Mouse (Mus musculus): Measurements from ENCODE around the gene Ptgs1.

The Ptgs1 gene

DNA sequence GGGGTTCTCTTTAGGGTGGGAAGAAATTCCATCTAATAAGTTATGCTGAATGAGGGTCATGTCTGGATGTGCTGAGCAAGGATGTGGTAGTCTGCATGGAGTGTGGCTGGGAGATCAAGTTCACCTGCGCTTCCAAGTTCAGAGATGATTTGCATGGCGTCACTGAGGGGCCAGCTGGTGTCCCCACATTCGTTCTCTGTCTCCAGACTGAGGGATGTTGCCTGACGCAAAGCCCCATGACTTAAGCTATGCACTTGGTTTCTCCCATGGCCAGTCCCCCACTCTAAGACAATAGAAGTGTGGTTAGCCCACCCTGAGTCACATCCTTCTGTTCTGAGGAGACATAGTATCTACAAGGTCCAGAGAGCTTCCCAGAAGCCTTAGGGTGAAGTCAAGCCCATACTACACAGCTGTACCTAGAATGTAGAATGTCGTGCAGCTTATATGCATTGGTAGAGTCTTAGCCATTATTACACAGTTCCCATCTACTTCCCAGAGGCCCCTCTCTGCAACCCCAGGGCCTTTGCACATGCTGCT is 15.0 kb upstream of the Ptgs1 start:
- no peak for DNase-seq

DNA sequence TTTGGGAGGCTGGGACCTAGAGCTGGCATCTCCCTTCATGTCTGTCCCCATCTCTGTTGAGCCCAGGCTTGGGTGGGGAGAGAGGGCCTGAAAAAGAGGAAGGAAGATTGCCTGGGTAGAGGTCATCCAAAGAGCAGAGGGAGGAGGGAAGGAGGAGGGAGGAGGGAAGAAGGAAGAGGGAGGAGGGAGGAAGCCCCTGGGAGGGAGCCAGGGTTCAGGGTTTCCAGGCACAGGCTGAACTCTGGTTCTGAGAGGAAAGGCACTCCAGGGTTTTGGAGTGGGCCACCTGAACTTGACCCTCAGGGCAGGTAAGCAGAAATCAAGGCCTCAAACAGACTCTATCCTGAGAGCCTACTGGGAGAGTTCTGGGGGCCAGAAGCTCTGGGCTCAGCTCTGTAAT is 13.7 kb upstream of the Ptgs1 start:
- DNase-seq = no peak

DNA sequence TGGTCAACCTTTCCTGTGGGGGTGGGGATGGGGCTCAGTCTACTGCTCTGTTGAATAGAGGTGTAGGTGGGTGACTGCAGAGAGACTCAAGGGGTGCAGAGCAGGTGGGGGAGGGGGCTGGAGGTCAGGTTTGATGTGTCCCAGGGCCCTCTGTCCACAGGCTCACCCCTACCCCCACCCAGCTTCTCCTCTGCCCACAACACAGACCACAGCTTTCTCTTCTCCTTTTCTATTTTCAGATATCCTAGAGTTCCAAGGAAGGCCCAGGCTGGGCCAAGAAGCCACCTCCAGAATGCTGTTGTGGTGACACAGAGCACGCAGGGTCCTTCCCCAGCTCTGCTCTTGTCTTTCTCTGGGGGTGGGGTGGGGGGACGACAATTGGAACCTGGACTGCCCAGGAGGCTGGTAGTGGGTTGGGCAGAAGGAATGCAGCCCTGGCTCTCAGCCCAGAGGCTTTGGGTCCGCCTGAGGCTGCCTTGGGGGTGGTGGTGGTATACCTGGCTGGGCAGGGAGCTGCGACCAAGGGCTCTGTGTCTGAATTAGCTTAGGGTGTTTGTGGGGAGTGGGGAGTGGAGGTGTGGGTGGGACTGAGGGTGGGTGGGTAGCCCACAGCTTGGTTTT is 13.2 kb upstream of the Ptgs1 start:
- DNase-seq = no peak

DNA sequence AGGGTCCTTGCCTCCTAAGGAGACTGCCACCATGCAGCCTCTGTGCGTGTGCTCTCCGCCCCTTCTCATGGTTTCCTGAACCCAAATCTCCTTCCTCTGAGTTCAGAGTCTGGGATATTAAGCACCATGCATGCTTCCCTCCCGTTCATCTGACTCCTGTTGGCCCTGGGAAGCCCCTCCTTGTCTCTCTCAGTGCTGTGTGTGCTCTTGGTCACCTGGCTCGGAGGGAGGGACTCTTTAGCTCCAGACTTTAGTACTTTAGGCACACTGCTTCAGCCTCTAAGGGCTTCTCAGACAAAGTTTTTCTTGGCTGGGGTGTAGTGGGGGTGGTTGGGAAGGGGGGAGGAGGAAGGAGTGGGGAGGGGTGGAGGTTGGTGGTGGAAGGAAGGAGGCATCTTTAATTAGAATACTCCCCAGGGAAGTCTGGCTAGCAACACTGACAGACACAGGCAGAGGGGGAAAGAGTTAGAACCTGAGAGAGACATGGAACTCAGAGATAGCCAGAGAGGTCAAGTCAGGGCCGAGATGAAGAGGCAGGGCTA is 12.5 kb upstream of the Ptgs1 start:
- DNase-seq = no peak

DNA sequence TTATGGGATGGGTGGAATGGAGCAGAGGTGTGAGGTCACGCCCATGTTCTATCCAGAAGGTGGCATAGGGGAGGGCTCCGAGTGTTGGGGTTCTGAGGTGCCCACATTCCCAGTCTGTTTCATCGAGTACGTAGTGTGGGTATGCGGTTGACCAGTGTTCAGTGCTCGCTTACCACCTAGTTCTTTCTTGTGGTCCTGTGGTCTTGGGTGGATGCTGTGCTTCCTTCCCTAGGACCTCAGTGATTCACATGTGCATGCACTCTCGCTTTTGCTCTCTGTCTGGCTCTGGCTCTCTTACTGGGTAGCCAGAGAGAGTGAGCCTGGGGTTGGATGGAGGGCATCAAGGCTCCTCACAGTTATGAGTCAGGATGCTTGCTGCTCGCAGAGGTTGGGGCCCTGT is 10.1 kb upstream of the Ptgs1 start:
- no peak for DNase-seq

DNA sequence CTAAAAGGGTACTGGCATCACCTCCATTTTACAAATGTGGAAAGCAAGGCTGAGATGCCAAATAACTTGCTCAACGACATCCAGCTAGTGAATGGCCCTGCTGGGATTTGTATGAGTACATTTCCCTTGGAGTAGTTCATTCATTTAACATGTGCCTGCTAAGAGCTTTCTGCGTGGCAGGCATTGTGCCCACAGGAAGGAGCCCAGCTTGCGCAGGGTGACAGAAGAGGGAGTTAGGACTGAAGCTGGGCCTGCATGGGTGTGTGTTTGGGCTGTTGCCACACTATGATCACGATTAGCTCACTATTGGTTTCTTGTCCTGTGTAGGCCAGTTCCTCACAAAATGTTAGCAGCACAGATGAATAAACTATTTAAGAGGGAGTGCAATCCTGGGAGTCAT is 9.3 kb upstream of the Ptgs1 start:
- no peak for DNase-seq

DNA sequence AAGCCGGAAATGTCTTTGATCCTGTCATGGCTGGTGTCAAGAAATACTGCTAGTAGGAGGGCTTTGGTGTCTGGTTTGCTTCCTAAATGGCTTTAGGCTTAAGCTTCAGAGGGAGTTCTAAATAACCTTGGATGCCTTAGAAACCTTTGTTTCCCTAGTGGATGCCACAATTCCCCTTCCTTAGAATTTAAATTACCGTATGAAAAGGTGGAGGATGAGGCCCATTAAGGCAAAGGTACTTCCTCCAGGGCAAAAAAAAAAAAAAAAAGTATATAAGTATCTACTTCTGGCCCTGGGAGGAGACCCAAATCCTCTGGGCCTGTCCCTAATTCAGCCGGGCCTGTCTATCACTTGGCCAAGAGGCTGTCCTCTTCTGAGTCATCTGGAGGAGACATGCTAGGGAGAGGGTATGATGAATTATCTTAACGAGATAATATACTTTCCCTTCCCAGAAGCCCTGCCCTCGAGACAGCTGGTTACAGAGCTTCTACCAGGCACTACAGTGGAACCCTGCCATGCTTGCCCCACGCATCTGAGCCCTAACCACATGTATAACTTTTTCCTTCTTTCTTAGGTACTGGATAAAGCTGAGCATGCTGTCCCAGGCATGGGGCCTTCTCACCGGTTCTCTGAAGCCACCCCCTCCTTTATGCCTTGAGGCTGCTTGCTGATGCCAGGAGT is 7.9 kb upstream of the Ptgs1 start:
- no peak for DNase-seq

DNA sequence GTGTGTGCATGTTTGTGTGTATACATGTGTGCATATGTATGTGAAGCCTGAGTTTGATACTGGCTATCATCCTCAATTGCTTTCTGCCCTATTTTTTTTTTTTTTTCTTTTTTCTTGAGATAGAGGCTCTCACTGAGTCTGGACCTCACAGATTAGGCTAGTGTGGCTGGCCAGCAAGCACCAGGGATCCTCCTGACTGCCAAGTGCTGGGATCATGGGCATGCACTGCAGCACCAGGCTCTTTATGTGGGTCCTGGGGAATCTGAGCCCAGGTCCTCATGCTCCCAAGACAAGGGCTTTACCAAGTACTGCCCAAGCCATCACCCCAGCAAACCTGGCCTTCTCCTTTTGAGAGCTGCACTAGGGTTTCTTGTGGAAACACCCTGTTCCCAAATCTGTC is 6.8 kb upstream of the Ptgs1 start:
- no peak for DNase-seq

DNA sequence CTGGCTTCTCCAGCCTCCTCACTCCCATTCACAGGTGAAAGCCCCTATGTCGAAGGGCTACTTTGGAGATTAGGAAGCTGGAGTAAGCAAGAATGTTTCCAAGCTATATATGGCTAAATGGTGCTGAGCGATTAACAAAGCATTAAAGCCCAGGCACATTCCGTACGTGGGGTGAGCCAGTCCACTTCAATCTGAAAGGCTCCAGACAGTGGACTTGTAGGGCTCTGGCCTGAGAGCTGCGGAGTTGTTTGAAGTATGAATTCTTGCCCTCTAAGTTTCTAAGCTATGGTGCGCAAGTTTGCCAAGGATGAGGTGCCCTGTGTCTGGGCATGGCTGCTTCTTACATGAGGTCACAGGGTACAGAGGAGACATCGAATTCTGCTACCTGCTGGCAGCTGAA is 6.1 kb upstream of the Ptgs1 start:
- no peak for DNase-seq

DNA sequence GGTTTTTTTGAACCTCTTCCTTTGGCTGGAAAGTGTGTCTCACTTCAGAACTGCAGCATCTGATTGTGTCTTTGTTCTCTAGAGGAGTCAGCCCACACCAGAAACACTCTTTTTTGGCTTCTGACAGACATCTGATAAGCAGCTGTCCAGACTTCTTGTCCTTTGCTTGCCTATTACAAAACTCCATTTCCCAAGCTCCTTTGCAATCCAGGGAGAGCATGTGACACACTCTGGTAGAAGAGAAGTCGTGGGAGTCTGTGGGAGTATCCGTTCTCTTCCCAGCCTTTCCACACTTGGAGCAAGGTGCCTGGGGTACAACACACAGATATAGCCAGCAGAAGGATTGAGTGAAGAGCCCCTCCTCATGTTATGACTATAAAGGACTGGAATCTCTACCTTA is 5.6 kb upstream of the Ptgs1 start:
- DNase-seq = no peak

DNA sequence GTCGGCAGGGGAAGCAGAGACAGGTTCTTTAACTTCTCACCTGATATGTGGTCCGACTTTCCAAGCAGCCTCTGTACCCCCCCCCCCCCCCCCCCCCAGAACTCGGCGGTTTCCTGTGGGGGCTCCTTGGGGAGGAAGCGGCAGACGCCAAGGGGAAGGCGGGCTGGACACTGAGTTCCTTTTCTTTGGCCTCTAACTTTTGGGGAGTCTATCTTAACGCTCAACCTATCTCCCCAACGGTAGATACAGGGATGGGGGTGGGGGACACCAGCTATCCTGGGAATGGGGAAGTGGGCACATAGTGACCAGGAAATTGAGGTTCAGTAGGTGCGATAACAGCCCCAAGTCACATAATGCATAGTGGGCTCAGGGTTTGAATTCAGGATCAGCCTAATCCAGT is 741 bp downstream of the Ptgs1 start:
- DNase-seq = no peak

DNA sequence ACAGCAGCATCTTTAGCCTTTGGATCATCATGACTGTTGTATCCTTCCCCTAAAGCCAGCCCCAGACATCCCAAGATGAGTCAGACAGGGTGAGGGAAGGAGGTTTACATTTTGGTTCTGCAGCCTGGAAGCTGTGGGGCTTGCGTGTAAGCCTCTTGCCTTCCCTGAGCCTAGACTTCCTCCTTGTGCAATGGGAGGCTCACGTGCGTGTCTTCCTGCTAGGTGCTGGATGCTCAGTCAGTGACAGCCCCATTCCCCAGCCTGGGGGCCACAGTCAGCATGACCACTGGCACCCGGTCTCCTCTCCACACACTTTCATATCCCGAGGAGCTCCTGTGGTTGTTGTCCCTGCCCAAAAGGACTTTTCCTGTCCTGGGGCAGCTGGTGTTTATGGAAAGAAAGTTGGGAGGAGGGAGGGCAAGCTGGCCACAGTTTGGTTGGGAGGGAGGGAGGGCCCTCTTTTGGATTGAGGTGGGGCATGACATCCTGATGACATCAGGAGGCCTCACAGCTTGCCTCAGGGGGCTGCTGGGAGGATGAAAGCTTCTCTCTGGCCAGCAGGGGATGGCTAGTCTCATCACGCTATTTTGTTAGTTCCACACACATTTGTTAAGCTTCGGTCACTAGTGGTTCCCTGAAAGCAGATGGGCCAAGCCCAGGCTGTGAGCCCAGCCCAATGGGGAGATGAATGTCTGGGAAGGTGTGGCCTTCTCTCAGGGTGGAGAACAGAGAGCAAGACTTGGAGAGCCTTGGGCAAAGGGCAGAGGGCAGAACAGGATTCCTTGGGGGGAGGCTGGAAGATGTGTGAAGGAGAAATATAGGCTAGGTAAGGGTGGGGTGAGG is 4.5 kb downstream of the Ptgs1 start:
- DNase-seq = no peak

DNA sequence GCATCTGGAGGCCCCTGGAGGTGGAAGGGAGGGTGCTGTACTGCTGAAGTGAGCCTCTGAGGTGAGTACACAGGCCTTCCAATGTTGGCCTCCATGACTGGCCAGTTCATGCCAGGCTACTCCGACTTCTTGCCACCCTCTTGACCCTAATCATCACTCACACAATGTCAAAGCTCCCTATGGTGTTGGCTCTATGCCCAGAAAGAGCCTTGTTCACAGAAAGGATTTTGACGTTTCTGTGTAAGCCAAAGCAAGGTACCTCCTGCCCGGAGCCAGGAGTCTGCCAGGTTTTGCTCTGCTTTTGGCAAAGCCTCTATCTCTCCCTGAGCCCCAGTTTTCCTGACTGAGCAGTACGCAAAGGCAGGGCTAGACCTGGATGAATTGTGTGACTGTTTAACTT is 5.7 kb downstream of the Ptgs1 start:
- DNase-seq = no peak

DNA sequence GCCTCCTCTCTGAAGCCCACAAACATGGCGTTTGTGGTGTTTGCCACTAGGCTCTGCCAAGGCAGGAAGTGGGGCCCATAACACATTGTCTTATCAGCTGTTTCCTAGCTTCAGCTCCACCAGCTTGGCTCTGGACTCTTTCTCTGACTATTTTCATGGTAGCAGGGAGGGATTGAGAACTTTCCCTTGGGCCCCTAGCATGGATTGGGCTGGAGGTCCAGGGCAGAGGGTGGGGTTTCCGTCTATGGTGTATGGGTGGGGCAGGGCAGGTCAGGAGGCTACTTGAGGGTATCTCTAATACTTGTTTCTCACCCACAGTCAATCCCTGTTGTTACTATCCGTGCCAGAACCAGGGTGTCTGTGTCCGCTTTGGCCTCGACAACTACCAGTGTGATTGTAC is 6.7 kb downstream of the Ptgs1 start:
- DNase-seq = no peak

DNA sequence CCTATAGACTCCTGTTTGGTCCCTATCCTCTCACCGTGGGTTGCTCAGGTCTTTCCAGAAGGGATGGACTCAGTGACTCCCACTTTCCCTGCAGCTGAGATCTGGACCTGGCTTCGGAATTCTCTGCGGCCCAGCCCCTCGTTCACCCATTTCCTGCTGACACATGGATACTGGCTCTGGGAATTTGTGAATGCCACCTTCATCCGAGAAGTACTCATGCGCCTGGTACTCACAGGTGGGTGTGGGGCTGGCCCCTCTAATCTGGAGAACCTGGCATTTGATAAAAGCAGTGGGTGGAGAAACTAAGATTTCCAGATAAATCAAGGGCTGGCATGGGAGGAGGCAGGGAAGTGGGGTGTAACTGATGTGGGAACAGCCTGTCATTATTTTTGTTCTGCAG is 7.3 kb downstream of the Ptgs1 start:
- DNase-seq = no peak

DNA sequence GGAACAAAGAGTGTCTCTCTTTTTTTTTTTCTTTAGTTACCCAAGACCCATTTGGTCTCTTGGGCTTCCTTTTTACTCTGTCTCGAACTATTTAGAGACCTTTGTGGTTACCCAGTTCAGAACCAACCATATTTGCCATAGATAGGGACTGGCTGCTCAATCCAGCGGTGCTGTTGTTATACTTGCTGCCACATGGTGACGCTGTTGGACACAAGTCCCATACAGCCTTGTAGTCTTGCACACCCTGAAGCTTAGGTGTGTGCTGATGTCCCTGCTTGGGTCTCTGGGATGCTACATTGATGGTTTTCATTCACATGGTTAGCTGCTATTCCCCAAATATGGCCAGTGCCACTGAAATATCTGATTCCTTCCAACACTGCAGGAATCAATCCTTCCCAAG is 8.2 kb downstream of the Ptgs1 start:
- no peak for DNase-seq

DNA sequence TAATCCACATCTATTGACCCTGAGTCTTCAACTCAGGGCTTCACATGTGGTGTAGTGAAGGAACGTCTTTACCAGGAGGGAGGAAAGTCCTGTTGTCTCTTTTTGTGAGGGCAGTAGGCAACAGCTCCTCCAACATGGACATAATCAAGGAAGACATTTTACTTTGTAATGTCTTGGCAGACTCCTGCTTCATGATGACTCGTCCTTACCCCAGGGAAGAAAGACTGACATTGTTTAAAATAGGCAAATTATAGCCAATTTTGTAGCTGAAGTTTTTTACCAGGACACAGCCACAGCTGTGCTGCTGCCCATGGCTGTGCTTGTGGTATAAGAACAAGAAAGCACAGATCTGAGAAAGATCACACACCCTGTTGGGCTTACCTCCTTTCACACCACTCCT is 8.7 kb downstream of the Ptgs1 start:
- no peak for DNase-seq

DNA sequence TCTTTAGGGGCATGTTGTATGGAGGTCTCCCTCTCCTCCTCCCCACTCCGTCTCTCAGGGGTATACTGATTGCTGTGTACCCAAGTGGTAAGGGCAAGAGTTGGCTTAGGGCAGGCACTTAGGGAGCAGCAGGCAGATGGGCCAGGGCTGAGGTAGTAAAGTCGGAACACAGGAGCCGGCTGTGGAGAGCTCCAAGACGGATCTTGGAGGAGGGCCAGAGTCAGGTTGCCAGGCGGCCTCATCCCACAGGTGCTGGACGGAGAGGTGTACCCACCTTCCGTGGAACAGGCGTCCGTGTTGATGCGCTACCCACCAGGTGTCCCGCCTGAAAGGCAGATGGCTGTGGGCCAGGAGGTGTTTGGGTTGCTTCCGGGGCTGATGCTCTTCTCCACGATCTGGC is 12.3 kb downstream of the Ptgs1 start:
- DNase-seq = no peak

DNA sequence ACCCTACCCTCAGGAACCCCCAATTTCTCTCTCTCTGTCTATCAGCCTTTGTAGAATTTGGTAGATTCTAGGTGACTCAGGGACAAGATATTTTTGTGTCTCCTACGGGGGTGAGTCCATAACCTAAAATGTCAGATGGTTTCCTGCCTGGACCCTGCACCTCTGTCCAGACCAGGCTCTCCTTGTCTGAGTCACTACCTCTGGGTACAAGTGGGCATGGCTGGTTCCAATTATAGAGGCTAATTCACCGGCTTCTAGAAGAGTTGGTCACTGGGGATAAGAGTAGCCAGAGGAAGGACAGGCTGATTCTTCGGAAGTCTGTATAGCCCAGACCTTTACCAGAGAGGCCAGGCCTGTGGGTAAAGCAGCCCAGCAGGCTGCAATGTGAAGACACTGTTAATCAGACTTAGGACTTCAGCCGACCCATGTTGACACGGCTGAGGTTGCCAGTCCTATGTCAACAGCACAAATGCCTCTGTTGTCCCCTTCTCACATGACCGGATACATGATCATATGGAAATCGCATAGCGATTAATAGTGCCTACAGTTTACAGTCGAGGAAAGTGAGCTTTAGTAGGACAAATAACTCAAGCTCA is 13.2 kb downstream of the Ptgs1 start:
- no peak for DNase-seq

DNA sequence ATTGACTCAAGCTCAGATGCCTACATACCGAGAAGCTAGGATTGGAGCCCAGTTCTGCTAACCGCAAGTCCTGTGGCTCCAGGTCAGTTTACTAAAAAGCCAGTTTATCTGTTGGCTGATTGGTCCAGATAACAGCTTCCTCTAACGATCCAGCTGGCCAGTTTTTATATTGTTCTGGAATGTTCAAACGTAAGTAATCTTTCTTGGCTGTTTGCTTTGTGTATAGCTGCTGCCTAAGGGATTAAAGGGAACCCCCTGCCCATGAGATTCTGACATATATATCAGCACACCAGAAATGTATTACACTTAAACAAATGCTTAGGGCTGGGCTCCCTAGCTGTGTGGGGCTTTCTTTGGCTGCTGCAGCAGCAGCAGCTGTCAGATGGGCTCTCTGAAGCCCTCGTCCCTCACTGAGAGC is 13.7 kb downstream of the Ptgs1 start:
- DNase-seq = no peak

DNA sequence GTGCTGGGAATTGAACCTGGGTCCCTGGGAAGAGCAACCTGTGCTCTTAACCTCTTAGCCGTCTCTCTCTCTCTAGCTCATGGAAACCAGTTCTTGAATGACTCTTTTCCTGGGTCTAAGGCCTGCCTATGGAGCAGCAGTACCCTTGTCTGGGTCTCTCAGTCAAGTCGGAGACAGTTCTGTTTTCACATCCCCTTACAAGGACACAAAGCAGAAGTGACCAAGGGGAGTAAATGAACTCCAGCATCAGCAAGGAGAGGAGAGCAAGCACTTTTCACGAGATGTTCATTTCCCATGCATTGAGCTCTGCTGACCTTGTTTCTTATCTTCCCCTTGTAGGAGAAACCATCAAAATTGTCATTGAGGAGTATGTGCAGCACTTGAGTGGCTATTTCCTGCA is 14.5 kb downstream of the Ptgs1 start:
- DNase-seq = no peak

DNA sequence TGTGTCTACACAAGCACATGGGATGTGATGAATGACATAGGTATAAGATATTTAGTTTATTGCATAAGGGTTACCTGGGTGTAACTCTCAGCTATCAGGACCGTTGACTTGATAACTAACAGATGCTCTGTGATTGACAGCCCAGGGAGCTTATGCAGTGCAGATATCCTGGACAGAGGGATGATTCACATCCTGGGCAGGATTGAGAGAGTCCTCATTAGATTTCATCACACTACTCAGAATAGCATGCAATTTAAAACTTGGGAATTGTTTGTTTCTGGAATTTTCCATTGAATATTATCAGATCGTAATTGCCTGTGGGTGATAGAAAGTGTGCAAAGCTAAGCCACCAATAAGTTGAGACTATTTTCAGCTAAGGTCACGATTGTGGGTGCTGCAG is 17.7 kb downstream of the Ptgs1 start:
- DNase-seq = no peak

DNA sequence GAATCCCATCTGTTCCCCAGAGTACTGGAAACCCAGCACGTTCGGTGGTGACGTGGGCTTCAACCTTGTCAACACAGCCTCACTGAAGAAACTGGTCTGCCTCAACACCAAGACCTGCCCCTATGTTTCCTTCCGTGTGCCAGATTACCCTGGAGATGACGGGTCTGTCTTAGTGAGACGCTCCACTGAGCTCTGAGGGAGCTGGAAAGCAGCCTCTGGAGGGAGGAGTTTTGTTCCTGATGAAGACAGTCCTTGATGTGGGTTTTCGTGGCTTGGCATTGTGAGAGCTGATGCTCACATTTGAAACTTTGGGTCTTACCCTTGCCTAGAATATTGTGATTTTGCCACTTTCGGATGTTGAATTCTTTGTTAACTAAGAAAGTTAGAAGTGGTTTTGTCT is 20.9 kb downstream of the Ptgs1 start:
- no peak for DNase-seq
